Comparison of ENCODE assay signal across 20 mouse cellular contexts in genomic region chr1:60977641-60978040, GRCm38 (mm10). TPM values are rescaled to one million over a fixed set of nuclear protein-coding genes. Genes with fewer than 3 reads are reported as not detected.
DNase-seq lines count a peak whose midpoint lies in the region.
"Had no signal": no experiment of that assay in that cellular context is flagged by ENCODE, and none has a peak within 500 bp of the region (broad histone marks: within the 10 kb centered on the region; RNA-seq: fewer than 3 reads in every experiment).

Gene Icos (plus strand): TSS chr1:60977927.

- 90% methylated on average over 6 of the region's 6 CpGs for WGBS in forebrain, embryonic 10.5 days

- peaks cover 16% of the 10 kb centered on the region for H3K4me1 ChIP-seq in forebrain, embryonic 10.5 days
- H3K4me1 ChIP-seq: intestine, embryonic 15.5 days; limb, embryonic 12.5 days; liver, embryonic 15.5 days; midbrain, embryonic 12.5 days had no signal

- intact Hi-C loops in left cerebral cortex, postnatal 14 days (cut with DNase I), result no loop called here

- H3K27ac ChIP-seq in forebrain, embryonic 10.5 days, result no peak within 1 kb of the TSS
- H3K27ac ChIP-seq: forebrain, embryonic 13.5 days; hindbrain, embryonic 12.5 days; intestine, embryonic 15.5 days; left cerebral cortex, adult 2 months; limb, embryonic 12.5 days; liver, embryonic 15.5 days; midbrain, embryonic 12.5 days had no signal

- no peaks in the 10 kb centered on the region for H3K36me3 ChIP-seq in forebrain, embryonic 10.5 days (replicated peaks)
- H3K36me3 ChIP-seq: hindbrain, embryonic 12.5 days; intestine, embryonic 15.5 days; limb, embryonic 12.5 days; liver, embryonic 15.5 days; midbrain, embryonic 12.5 days had no signal

- H3K27me3 ChIP-seq in forebrain, embryonic 10.5 days (ENCODE audit: poor library complexity, severe bottlenecking), result no peaks in the 10 kb centered on the region
- H3K27me3 ChIP-seq: forebrain, embryonic 13.5 days; hindbrain, embryonic 12.5 days; intestine, embryonic 15.5 days; limb, embryonic 12.5 days; liver, embryonic 15.5 days; midbrain, embryonic 12.5 days; Patski had no signal

- no peaks in the 10 kb centered on the region for H3K9me3 ChIP-seq in forebrain, embryonic 10.5 days
- H3K9me3 ChIP-seq: forebrain, embryonic 13.5 days; hindbrain, embryonic 12.5 days; intestine, embryonic 15.5 days; limb, embryonic 12.5 days; liver, embryonic 15.5 days; midbrain, embryonic 12.5 days had no signal

- H3K4me3 ChIP-seq in forebrain, embryonic 10.5 days, result no peak within 1 kb of the TSS
- H3K4me3 ChIP-seq: forebrain, embryonic 13.5 days; hindbrain, embryonic 12.5 days; intestine, embryonic 15.5 days; left cerebral cortex, adult 2 months; limb, embryonic 12.5 days; liver, embryonic 15.5 days; midbrain, embryonic 12.5 days; myocyte had no signal

- DNase-seq in lung, postnatal 36 days, result peak; percentile 15
- no peak for DNase-seq in lung, postnatal 4 days
- DNase-seq in T-cell, adult 2 months (ENCODE audit: low spot score), result peak; percentile 90
- DNase-seq in naive thymus-derived CD4-positive, alpha-beta T cell, adult 2 months (ENCODE audit: low read depth), result peak; percentile 93
- peak; percentile 75 for DNase-seq in thymus, postnatal 25 days
- no peak for DNase-seq in left cerebral cortex, postnatal 14 days (ENCODE audit: low spot score in 2 of 2)
- DNase-seq in forebrain, embryonic 10.5 days (ENCODE audit: extremely low spot score, low spot score), result no peak
- no peak for DNase-seq in left cerebral cortex, adult 11 months (ENCODE audit: low spot score)
- DNase-seq: cerebellum, adult 9-11 months; gastrocnemius, postnatal 25 days; lung, postnatal 10 days had no signal

RNA-seq across cellular contexts. Expression of gene Icos, which starts in this region (rescaled TPM):
- total RNA-seq in left cerebral cortex, postnatal 14 days (2021), result under 1 TPM in 1 of 2 experiments, not detected in 1; 0.31 TPM
- 0.11 and 0.26 TPM in 2 replicates for polyA plus RNA-seq in forebrain, embryonic 10.5 days (2016; fragmentation: Nextera tagmentation; extraction: Ambion mirVana)
- total RNA-seq: gastrocnemius, postnatal 25 days had no signal
- polyA plus RNA-seq: myocyte had no signal

Comparison
In these comparisons a context has a peak if more than half of its experiments do, and no peak if none do; other contexts are left out.
1. DNase-seq: peak in lung, postnatal 36 days (single experiment), T-cell, adult 2 months (single experiment), naive thymus-derived CD4-positive, alpha-beta T cell, adult 2 months (single experiment) and thymus, postnatal 25 days (single experiment); none in lung, postnatal 4 days (0 of 2), left cerebral cortex, postnatal 14 days (0 of 2), forebrain, embryonic 10.5 days (single experiment) and left cerebral cortex, adult 11 months (single experiment).